Mouse (Mus musculus) MEL (cell line): ENCODE measurements around the gene Upk2. TPM values are rescaled to one million over a fixed set of nuclear protein-coding genes. Genes with fewer than 3 reads are reported as not detected.

Experiments
- DNase-seq: peaks from one replicate; pipeline ENCODE4 v3.0.0; 2011; ENCODE audit warnings: low read depth, low spot score
- H3K27ac ChIP-seq: 2 replicates; pipeline ENCODE4 v1.5.1; 2012; ENCODE audit warnings: low read depth, mild to moderate bottlenecking, control low read depth, low read length, moderate library complexity; ENCODE audit not compliant: control insufficient read depth
- H3K27me3 ChIP-seq, 2 experiments: fragments of 150-350 bp in 1 of 2; sonication (generic) in 1 of 2; 2 replicates each; pipeline ENCODE4 v1.6.1; 2012; ENCODE audit warnings: low read length in 2 of 2, mild to moderate bottlenecking in 2 of 2, improper control_type of control experiment in 1 of 2, moderate library complexity in 1 of 2; ENCODE audit not compliant: insufficient read depth in 2 of 2, control insufficient read depth in 1 of 2
- H3K36me3 ChIP-seq, 2 experiments: 2 replicates each; pipeline ENCODE4 v1.6.1; 2012 to 2014; ENCODE audit warnings: low read length in 2 of 2, improper control_type of control experiment in 1 of 2, inconsistent platforms in 1 of 2, mild to moderate bottlenecking in 1 of 2; ENCODE audit not compliant: insufficient read depth in 2 of 2, control insufficient read depth in 1 of 2
- H3K4me1 ChIP-seq, 2 experiments: fragments of 150-350 bp in 1 of 2; sonication (generic) in 1 of 2; 2 replicates each; pipeline ENCODE4 v1.6.1; 2012; ENCODE audit warnings: low read length in 2 of 2, improper control_type of control experiment in 1 of 2, mild to moderate bottlenecking in 1 of 2; ENCODE audit not compliant: insufficient read depth in 2 of 2, control insufficient read depth in 1 of 2
- H3K4me3 ChIP-seq, 2 experiments: fragments of 150-350 bp in 1 of 2; sonication (generic) in 1 of 2; 2 replicates each; pipeline ENCODE4 v1.5.1; 2012; ENCODE audit warnings: low read depth in 2 of 2, low read length in 2 of 2, mild to moderate bottlenecking in 2 of 2, moderate library complexity in 2 of 2, control low read depth in 1 of 2, improper control_type of control experiment in 1 of 2; ENCODE audit not compliant: control insufficient read depth in 1 of 2, insufficient read depth in 1 of 2
- H3K79me2 ChIP-seq: 2 replicates; pipeline ENCODE4 v1.6.1; 2012; ENCODE audit warnings: mild to moderate bottlenecking, low read length, moderate library complexity; ENCODE audit not compliant: control insufficient read depth, poor library complexity, insufficient read depth
- H3K9ac ChIP-seq: 2 replicates; pipeline ENCODE4 v1.6.1; 2012; ENCODE audit warnings: low read depth, mild to moderate bottlenecking, control low read depth, low read length, moderate library complexity; ENCODE audit not compliant: control insufficient read depth, poor library complexity, severe bottlenecking
- H3K9me3 ChIP-seq: fragments of 150-350 bp; sonication (generic); replicated peaks from 2 replicates; pipeline ENCODE4 v1.6.1; 2012; ENCODE audit warnings: mild to moderate bottlenecking, low read length, improper control_type of control experiment, moderate library complexity; ENCODE audit not compliant: insufficient read depth
- ELF1 ChIP-seq: IDR thresholded peaks from 2 replicates; pipeline ENCODE4 v1.6.1; 2014; ENCODE audit warnings: low read depth, mild to moderate bottlenecking, inconsistent platforms, low read length, improper control_type of control experiment, moderate library complexity
- ETS1 ChIP-seq: IDR thresholded peaks from 2 replicates; pipeline ENCODE4 v1.6.1; 2012; ENCODE audit warnings: low read depth, mild to moderate bottlenecking, inconsistent platforms, low read length, improper control_type of control experiment, moderate library complexity
- GATA1 ChIP-seq: IDR thresholded peaks from 2 replicates; pipeline ENCODE4 v1.6.1; 2011; ENCODE audit warnings: low read depth, low read length, improper control_type of control experiment
- HCFC1 ChIP-seq: IDR thresholded peaks from 2 replicates; pipeline ENCODE4 v1.6.1; 2012; ENCODE audit warnings: low read depth, mild to moderate bottlenecking, inconsistent platforms, low read length, improper control_type of control experiment, moderate library complexity
- KAT2A ChIP-seq: conservative IDR thresholded peaks from 2 replicates; pipeline ENCODE4 v1.6.1; 2012; ENCODE audit warnings: low read depth, low read length, improper control_type of control experiment, inconsistent platforms
- MAX ChIP-seq: IDR thresholded peaks from 2 replicates; pipeline ENCODE4 v1.6.1; 2011; ENCODE audit warnings: low read length, improper control_type of control experiment
- MAZ ChIP-seq: IDR thresholded peaks from 2 replicates; pipeline ENCODE4 v1.6.1; 2012; ENCODE audit warnings: low read depth, mild to moderate bottlenecking, inconsistent platforms, low read length, improper control_type of control experiment
- MEF2A ChIP-seq: IDR thresholded peaks from 2 replicates; pipeline ENCODE4 v1.6.1; 2014; ENCODE audit warnings: low read depth, mild to moderate bottlenecking, inconsistent platforms, low read length, improper control_type of control experiment; ENCODE audit not compliant: poor library complexity, insufficient replicate concordance, severe bottlenecking; ENCODE audit errors: extremely low read depth
- NRF1 ChIP-seq: IDR thresholded peaks from 2 replicates; pipeline ENCODE4 v1.6.1; 2014; ENCODE audit warnings: low read depth, mild to moderate bottlenecking, inconsistent platforms, low read length, improper control_type of control experiment, moderate library complexity; ENCODE audit not compliant: poor library complexity, insufficient read depth, severe bottlenecking
- POLR2A ChIP-seq, 2 experiments: IDR thresholded peaks; 2 replicates each; pipeline ENCODE4 v1.6.1; 2011 to 2012; ENCODE audit warnings: low read length in 2 of 2, mild to moderate bottlenecking in 2 of 2, control low read depth in 1 of 2, improper control_type of control experiment in 1 of 2, low read depth in 1 of 2, moderate library complexity in 1 of 2; ENCODE audit not compliant: control insufficient read depth in 1 of 2, insufficient read depth in 1 of 2, poor library complexity in 1 of 2
- SIN3A ChIP-seq: IDR thresholded peaks from 2 replicates; pipeline ENCODE4 v1.6.1; 2012; ENCODE audit warnings: low read length, improper control_type of control experiment, inconsistent platforms
- SMC3 ChIP-seq: IDR thresholded peaks from 2 replicates; pipeline ENCODE4 v1.6.1; 2011; ENCODE audit warnings: low read depth, low read length, improper control_type of control experiment
- TCF12 ChIP-seq: IDR thresholded peaks from 2 replicates; pipeline ENCODE4 v1.6.1; 2014; ENCODE audit warnings: low read depth, mild to moderate bottlenecking, inconsistent platforms, low read length, improper control_type of control experiment, moderate library complexity
- UBTF ChIP-seq: IDR thresholded peaks from 2 replicates; pipeline ENCODE4 v1.6.1; 2012; ENCODE audit warnings: low read depth, mild to moderate bottlenecking, inconsistent platforms, low read length, improper control_type of control experiment, moderate library complexity, borderline replicate concordance; ENCODE audit not compliant: insufficient read depth
- ZMIZ1 ChIP-seq: IDR thresholded peaks from 2 replicates; pipeline ENCODE4 v1.6.1; 2012; ENCODE audit warnings: low read depth, mild to moderate bottlenecking, inconsistent platforms, low read length, improper control_type of control experiment, moderate library complexity
- polyA plus RNA-seq, 2 experiments: library from polyadenylated mRNA; stranded (reverse) in 1 of 2; unstranded in 1 of 2; fragments of >175 nt in 1 of 2; fragments of >200 nt in 1 of 2; gene quantifications; 2 replicates each; pipeline versions ENCODE4 v1.2.1 to v1.2.4; 2012; ENCODE audit warnings: low replicate concordance in 2 of 2, low read depth in 1 of 2; ENCODE audit not compliant: insufficient read length in 2 of 2, insufficient read depth in 1 of 2, missing spikeins in 1 of 2
- total RNA-seq: library from RNA; depleted of rRNA; stranded (reverse); fragments of 300-350 nt; gene quantifications from 2 replicates; pipeline ENCODE4 v1.2.3, GENCODE M21; 2012

Upk2 gene
- total and polyA plus RNA-seq, 3 experiments = not detected

GRCm38 (mm10) chr9:44417892-44418363 is 36.8 kb downstream of the Upk2 start (continued):
- TF ChIP-seq SMC3 (no peak), NRF1 (peak; percentile 75), TCF12 (peak; percentile 44), KAT2A (no peak; the same call in 1 of the 2 replicates), GATA1 (no peak), MEF2A (0 out of 2 replicates have a peak, but pooled peaks have one; percentile 30), MAX (no peak; the same call in none of the 2 replicates), HCFC1 (peak; percentile 84), ELF1 (peak; percentile 58; the same call in 1 of the 2 replicates), ETS1 (peak; percentile 5; the same call in 1 of the 2 replicates), MAZ (peak; percentile 92)

- DNase-seq = peak; percentile 53
- H3K27ac ChIP-seq = peak overlapping the region; percentile 52
Measured at GRCm38 (mm10) chr9:44417156-44417891, 37.5 kb downstream of the Upk2 start.

GRCm38 (mm10) chr9:44412781-44413180 is 42.0 kb downstream of the Upk2 start:
- Histone ChIP-seq H3K27ac (peak overlapping the region; percentile 72), H3K27me3 (no peaks in the 10 kb centered on the region)

More at GRCm38 (mm10) chr9:44417156-44417891, 37.5 kb downstream of the Upk2 start:
- H3K4me1 ChIP-seq = peaks cover 3 to 20% of the 10 kb centered on the region in 2 experiments; a peak in 3 of 4 replicates
- H3K79me2 ChIP-seq = peaks cover 10% of the 10 kb centered on the region
- peaks cover 0 to 26% of the 10 kb centered on the region in 2 experiments; a peak in 2 of 4 replicates for H3K36me3 ChIP-seq
- H3K4me3 ChIP-seq = peak overlapping the region; percentile 80 to 95
- H3K9me3 ChIP-seq = no peaks in the 10 kb centered on the region
- no peaks in the 10 kb centered on the region for H3K27me3 ChIP-seq
- H3K9ac ChIP-seq = peak overlapping the region; percentile 78
- TF ChIP-seq SIN3A (no peak), UBTF (no peak), ZMIZ1 (no peak)
- TF ChIP-seq, all 39 proteins: peak for 0

More at GRCm38 (mm10) chr9:44412781-44413180, 42.0 kb downstream of the Upk2 start:
- Histone ChIP-seq H3K4me1 (peaks cover 0 to 35% of the 10 kb centered on the region in 2 experiments; a peak in 2 of 4 replicates), H3K36me3 (peaks cover 6 to 44% of the 10 kb centered on the region in 2 experiments; a peak in 3 of 4 replicates), H3K9ac (no peak overlapping the region), H3K9me3 (no peaks in the 10 kb centered on the region), H3K79me2 (peaks cover 26% of the 10 kb centered on the region), H3K4me3 (no peak overlapping the region)
- 0 out of 4 replicates have a peak, but pooled peaks of 1 of the 2 experiments have one; percentile 32 for TF ChIP-seq POLR2A (IDR thresholded peaks at IDR 0.05; ENCODE audit: control insufficient read depth in 1 of 2, insufficient read depth in 1 of 2, low read depth in 1 of 2, low read length in 2 of 2, poor library complexity in 1 of 2)
- no peak for TF ChIP-seq UBTF
- DNase-seq = peak; percentile 55
